Mouse (Mus musculus) neutrophil, adult 59 days (primary cell): ENCODE results near the gene Chpf. TPM values are rescaled to one million over a fixed set of nuclear protein-coding genes. Genes with fewer than 3 reads are reported as not detected.

Experiments
- total RNA-seq, 2 experiments: library from RNA; stranded (reverse); gene quantifications; 1 replicate in 1 of 2; 2 replicates in 1 of 2; pipeline ENCODE4 v1.2.4; 2023

The Chpf gene
- 1 to 10 TPM in 1 of 2 experiments, under 1 TPM in 1; 0.84 to 1.1 TPM for total RNA-seq

DNA sequence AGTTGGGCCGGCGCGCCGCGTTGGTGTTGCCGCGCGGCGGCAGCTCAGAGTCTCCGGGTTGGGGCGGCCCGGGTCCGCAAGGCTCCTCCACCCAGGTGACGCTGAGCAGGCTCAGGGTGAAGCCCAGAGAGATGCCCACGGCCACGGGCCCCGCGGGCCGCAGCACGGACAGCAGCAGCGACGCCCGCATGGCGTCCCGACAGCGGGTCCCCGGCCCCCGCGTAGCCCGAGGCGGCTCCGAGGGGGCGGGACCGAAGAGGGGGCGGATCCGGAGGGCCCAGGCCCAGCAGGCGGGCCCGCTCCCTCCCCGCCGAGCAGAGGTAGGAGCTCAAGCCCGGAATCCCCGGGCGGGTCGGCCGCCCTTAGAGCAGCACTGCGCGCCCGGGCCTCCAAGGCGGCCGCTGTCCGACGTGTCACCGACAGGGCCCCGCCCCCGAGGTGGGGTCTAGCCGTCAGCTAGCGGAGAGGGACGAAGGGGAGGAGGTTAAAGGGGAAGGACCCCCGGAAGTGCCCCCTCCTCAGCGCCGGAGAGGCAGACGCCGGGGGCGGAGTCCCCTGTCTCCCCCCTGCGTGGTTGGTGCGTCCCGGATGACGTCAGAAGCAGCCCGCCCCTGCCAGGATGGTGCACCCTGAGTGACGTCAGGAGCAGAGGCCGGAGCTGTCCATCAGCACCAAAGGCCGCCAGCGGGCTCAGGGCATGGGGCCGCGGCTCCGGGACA lies at the start of gene Chpf, which contains the start of gene Tmem198:
Gene Chpf (minus strand): TSS at position 392 of the 719 bp plus-strand sequence.
Gene Tmem198 (plus strand): TSS at position 617 of the 719 bp plus-strand sequence.

DNA sequence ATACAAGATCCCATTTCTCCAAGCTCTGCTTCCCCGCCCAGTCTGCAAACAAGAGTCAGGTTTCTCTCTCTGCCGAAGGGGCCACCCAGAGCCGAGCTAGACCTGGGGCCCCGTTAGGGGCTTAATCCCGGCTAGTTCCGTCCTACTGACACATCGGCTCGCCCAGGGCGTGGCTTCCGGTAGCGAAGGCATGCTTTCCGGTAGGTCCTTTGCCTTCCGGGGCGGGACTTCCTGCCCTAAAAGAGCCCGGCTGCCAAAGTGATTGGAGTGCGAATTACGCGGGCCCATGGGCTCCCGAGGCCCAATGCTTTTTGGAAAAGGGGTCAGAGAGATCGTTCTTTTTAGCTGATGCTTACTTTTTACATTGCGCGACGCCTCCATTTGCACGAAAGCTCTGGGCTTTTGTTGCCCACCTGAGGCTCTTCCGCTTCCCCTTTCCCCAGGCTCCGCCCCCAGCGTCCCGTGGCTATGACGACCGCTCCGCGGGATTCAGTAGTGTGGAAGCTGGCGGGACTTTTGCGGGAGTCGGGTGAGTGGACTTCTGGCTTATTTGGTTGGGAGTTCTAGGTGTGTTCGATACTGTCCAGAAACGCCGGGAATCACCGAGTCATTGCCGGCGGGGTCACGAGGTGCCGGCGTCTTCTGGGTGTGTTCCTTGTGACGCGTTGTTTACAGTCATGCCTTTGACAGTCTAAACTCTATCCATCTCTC lies 42.4 kb upstream of the Chpf start, which contains the start of gene Stk11ip:
Gene Stk11ip (plus strand): TSS at position 209 of the 711 bp plus-strand sequence.

DNA sequence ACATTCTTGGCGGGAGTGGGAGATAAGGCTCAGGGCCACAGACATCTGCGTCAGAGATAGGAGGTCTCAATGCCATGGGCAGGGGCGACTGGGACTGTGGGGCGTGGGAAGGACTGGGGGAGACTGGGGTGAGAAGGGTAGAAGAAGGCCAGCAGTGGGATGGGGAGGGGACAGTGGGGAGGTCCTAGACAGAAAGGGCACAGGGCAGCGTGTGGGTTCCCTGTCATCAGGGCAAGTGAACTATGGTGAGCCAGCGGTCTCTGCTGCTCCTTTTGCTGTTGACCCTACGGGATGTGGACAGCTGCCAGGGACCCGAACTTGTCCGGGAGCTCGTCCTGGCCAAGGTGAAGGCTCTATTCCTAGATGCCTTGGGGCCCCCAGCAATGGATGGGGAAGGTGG lies 27.9 kb upstream of the Chpf start, which contains the start of gene Inha:
Gene Inha (plus strand): TSS at position 72 of the 400 bp plus-strand sequence.

DNA sequence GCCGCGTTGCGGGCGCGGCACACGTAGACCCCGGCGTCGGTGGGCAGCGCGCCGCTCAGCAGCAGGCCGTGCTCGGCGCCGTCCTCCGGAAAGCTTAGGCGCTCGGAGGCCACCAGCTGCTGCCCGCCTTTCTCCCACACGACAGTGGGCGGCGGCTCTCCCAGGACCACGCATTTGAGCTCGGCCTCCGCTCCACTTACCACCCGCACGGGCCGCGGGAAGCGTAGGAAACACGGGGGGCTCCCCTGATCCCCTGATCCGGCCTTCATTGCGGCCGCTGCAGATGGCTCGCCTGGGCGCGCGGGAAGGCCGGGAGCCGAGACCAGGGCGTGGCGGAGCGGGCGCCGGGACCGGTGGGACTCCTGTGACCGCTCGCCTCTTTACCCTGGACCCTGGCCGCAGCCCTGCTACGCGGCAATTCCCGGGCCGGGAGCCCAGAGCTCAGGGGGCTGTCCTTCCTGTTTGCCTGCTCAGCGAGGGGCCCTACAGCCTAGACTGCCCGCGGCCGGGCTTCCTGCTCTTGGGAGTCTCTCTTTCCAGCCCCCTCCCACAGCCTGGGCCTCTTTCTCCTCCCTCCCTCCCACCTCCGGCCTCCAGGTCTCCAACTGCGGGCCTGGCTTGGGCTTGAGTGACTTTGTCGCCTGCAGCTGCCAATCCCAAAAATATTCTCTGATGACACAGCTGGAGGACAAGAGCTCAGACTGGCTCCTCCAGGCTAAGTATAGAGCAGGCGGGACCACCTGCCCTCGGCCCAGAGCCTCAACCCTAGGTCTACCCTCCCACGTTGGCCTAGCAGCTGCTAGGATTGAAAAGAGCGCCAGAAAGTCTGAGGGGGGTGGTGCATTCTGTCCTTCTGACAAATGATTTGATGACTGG lies 27.1 kb upstream of the Chpf start, which contains the start of gene Obsl1:
Gene Obsl1 (minus strand): TSS at position 497 of the 876 bp plus-strand sequence.

DNA sequence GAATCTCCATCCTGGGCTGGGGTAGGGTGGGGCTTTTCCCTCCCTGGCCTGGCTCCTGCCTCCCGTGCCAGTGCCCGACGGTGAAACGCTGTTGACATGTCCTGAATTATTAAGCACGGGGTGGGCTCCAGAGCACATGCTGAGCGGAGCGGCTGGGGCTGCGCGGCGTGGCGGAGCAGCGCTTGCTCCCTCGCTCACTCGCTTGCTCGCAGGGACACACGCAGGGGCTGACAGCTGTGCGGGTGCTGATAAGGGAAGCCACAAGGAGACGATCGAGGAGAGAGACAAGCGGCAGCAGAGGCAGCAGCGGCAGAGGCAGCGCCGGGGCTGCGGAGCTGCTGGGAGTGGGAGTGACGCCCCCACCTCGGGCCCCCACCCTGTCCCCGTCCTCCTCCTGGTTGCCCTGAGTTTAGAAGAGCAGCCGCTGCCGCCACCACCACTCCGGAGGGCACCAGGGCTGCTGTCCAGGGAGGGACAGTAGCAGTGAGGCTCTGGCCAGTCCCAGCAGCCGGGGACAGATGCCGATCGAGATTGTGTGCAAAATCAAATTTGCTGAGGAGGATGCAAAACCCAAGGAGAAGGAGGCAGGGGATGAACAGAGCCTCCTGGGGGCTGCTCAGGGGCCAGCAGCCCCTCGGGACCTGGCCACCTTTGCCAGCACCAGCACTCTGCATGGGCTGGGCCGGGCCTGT lies 28.6 kb downstream of the Chpf start, which contains the start of gene Asic4:
Gene Asic4 (plus strand): TSS at position 123 of the 692 bp plus-strand sequence.

DNA sequence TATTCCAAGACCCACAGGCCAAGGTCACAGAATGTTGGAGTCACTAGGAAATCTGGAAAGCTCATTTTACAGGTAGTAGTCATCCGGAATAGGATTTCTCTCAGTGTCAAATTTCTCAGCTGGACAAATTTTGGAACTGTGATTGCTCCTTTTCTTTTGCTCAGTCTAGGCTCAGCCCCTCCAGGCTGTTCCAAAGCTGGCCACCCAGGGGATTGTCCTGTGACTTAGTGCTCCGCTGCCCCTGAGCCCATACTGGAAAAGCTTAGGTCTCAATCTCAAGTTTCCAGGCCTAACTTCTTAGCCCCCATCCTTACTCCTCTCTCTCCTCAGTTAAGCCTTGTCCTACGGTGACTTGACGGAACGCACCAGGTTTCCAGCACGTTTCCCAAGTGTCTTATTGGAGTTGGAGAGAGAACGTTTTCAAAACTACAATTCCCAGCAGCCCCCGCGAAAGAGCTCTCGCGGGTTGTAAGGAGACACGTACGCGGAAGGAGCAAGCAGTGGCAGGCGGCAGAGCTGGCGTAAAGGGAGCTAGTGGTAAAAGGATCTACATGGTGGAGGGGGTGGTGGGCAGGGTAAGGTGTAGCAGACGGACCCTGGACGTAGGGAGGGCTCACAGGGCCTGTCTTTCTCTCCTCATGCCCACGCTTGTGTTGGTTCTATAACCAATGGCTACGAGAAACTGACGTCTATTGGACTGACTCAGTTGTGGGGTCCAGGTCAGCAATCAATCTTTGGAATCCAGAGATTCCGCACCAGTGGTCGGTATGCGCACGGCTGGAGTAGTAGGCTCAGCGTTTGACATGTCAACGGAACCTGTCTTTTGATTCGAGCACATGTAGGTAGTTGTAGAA lies 43.4 kb downstream of the Chpf start, which contains the start of gene Gmppa:
Gene Gmppa (plus strand): TSS at position 456 of the 854 bp plus-strand sequence.

Other genes starting within 250 kb of the Chpf start
- not detected for gene A630095N17Rik, start 247.2 kb downstream of the Chpf start, total RNA-seq
- gene Dnajb2, start 242.9 kb downstream of the Chpf start, total RNA-seq: 10 to 100 TPM in 1 of 2 experiments, 1 to 10 TPM in 1; 8.7 to 11.0 TPM
- gene Ptprn, start 214.8 kb downstream of the Chpf start, total RNA-seq: not detected
- not detected for gene Resp18, start 200.9 kb downstream of the Chpf start, total RNA-seq
- 10 to 100 TPM; 27.7 to 32.2 TPM for gene Dnpep, start 161.3 kb downstream of the Chpf start, total RNA-seq
- gene Des, start 119.0 kb downstream of the Chpf start, total RNA-seq: under 1 TPM; 0.16 to 0.31 TPM
- not detected for gene Speg, start 104.0 kb downstream of the Chpf start, total RNA-seq
- gene Gmppa, start 43.4 kb downstream of the Chpf start, total RNA-seq: 10 to 100 TPM; 38.8 to 46.6 TPM
- gene Asic4, start 28.9 kb downstream of the Chpf start, total RNA-seq: not detected
- gene Tmem198, start 225 bp upstream of the Chpf start, total RNA-seq: under 1 TPM in 1 of 2 experiments, not detected in 1; 0.62 TPM
- gene Obsl1, start 27.1 kb upstream of the Chpf start, total RNA-seq: under 1 TPM; 0.18 TPM
- not detected for gene Inha, start 27.8 kb upstream of the Chpf start, total RNA-seq
- 10 to 100 TPM; 48.3 to 51.3 TPM for gene Stk11ip, start 42.2 kb upstream of the Chpf start, total RNA-seq
- not detected for gene Slc4a3, start 67.0 kb upstream of the Chpf start, total RNA-seq